Mouse (Mus musculus): ENCODE measurements around the gene Dpp6.

DNA sequence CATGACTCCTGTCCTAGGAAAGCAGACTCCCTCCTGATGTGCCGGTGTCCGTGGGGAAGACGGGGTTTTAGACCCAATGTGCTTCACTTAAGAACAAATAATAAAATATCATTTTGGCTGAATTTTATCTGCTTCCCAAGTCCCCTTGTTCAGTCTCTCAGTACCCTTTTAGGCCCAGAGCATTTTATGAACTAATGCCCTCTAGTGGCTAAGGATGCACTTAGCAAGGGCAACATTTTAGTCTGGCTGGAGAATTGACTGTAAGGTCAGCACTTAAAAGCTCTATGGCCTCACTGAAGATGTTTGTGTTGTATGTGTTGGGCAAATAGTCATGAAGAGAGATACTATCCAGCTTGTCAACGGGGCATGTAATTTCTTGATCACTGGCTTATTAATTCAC is 599.6 kb downstream of the Dpp6 start:
- TF ChIP-seq CTCF (IDR thresholded peaks at IDR 0.05; ENCODE audit: control insufficient read depth, insufficient read depth, low read length): no peak
- TF ChIP-seq POLR2A (IDR thresholded peaks at IDR 0.05; ENCODE audit: borderline replicate concordance, control insufficient read depth, low read depth, low read length): no peak

All from bone marrow, adult 2 months (tissue).